Mouse (Mus musculus) stomach, postnatal 0 days (tissue): ENCODE measurements around the gene Cadps2. TPM values are rescaled to one million over a fixed set of nuclear protein-coding genes. Genes with fewer than 3 reads are reported as not detected.

ENCODE experiments used
- ATAC-seq: fragments of 200-750 bp; cut with Nextera tagmentation; 2 replicates; pipeline ENCODE4 v1.8.0; 2017; ENCODE audit not compliant: low FRiP score, low TSS enrichment
- DNase-seq: peaks from one replicate; pipeline ENCODE4 v3.0.0-alpha.2; 2016; ENCODE audit warnings: low spot score
- H3K27ac ChIP-seq: fragments of 300-500 bp; sonication (generic); replicated peaks from 2 replicates; pipeline ENCODE4 v1.5.1; 2014; ENCODE audit warnings: mild to moderate bottlenecking, control low read depth
- H3K27me3 ChIP-seq: fragments of 300-500 bp; sonication (generic); 2 replicates; pipeline ENCODE4 v1.6.1; 2014; ENCODE audit warnings: low read length; ENCODE audit not compliant: control insufficient read depth, insufficient read depth
- H3K36me3 ChIP-seq: fragments of 300-500 bp; sonication (generic); 2 replicates; pipeline ENCODE4 v1.6.1; 2014; ENCODE audit warnings: low read length, mixed read lengths; ENCODE audit not compliant: control insufficient read depth, insufficient read depth
- H3K4me1 ChIP-seq: fragments of 300-500 bp; sonication (generic); replicated peaks from 2 replicates; pipeline ENCODE4 v1.6.1; 2014; ENCODE audit warnings: antibody characterized with exemption; ENCODE audit not compliant: control insufficient read depth, insufficient read depth
- H3K4me2 ChIP-seq: fragments of 300-500 bp; sonication (generic); replicated peaks from 2 replicates; pipeline ENCODE4 v1.6.1; 2014; ENCODE audit warnings: low read depth, mild to moderate bottlenecking, control low read depth, moderate library complexity
- H3K4me3 ChIP-seq: fragments of 300-500 bp; sonication (generic); 2 replicates; pipeline ENCODE4 v1.5.1; 2014; ENCODE audit warnings: low read depth, low read length, control low read depth
- H3K9ac ChIP-seq: fragments of 300-500 bp; sonication (generic); 2 replicates; pipeline ENCODE4 v1.6.1; 2014; ENCODE audit warnings: mild to moderate bottlenecking, low read length, control low read depth, mixed read lengths
- H3K9me3 ChIP-seq: fragments of 300-500 bp; sonication (generic); 2 replicates; pipeline ENCODE4 v1.6.1; 2016; ENCODE audit warnings: low read length; ENCODE audit not compliant: control insufficient read depth
- CTCF ChIP-seq: IDR thresholded peaks from 2 replicates; pipeline ENCODE4 v1.5.1; 2016; ENCODE audit warnings: antibody characterized with exemption, low read depth, mild to moderate bottlenecking, moderate library complexity
- EP300 ChIP-seq: optimal IDR thresholded peaks from 2 replicates; pipeline ENCODE3; 2016; ENCODE audit warnings: antibody characterized with exemption
- WGBS: fragments of 180-500 bp; shearing (Covaris S2); extraction: QIAGEN DNeasy Blood & Tissue Kit; methylation state at CpG from one replicate; pipeline ENCODE4 v1.1.7; 2014; 5-methylcytosine and 5-hydroxymethylcytosine counted together
- polyA plus RNA-seq: library from polyadenylated mRNA; unstranded; fragments of >200 nt; fragmentation: Nextera tagmentation; extraction: Ambion mirVana; gene quantifications from 2 replicates; pipeline ENCODE4 v1.2.1, GENCODE M21; 2015

Cadps2 gene
- polyA plus RNA-seq, 1 experiment from 2014 or later: 4.8 TPM

DNA sequence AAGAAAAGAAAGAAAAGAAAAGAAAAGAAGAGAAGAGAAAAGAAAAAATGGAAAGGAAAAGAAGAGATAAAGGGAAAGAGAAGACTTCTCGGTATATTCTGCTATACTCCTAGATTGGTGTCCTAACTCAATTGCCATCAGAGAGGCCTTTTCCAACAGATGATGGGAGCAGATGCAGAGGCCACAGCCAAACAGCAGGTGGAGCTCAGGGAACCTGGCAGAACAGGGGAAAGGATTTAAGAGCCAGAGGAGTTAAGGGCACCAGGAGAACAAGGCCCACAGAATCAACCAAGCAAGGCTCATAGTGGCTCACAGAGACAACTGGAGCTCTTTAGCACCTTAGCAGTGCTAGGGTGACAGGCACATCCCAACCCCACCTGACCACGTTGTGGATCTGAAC lies 366.5 kb downstream of the Cadps2 start:
- ATAC-seq: no peak
- no peak overlapping the region for H3K4me2 ChIP-seq
- H3K9ac ChIP-seq: no peak overlapping the region
- no peaks in the 10 kb centered on the region for H3K4me1 ChIP-seq
- TF ChIP-seq EP300: no peak
- peak; percentile 66 for TF ChIP-seq CTCF
- H3K4me3 ChIP-seq: no peak overlapping the region
- no peaks in the 10 kb centered on the region for H3K27me3 ChIP-seq
- peak; percentile 18 for DNase-seq
- WGBS: 64% methylated on average over 2 of the region's 2 CpGs
- H3K9me3 ChIP-seq: no peaks in the 10 kb centered on the region
- H3K27ac ChIP-seq: no peak overlapping the region
- H3K36me3 ChIP-seq: no peaks in the 10 kb centered on the region

DNA sequence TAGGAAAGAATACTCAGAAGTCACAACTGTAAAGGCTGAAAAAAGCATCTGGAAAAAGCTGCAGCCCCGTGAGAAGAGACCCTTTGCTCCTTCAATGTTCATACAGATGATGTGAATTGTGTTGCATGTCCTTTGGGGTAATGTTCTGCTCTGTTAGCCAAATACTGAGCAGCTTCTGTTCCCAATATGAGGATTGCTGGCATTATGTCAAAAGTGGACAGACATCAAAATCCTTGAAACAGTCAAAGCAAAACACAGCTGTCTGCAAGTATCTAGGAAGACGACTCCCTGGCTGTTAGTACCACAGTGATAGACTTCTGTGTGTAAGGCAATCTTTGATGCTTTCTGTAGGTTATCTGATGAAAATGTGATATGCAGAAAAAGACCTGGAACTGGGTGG lies 367.4 kb downstream of the Cadps2 start:
- H3K9ac ChIP-seq: no peak overlapping the region
- H3K36me3 ChIP-seq: no peaks in the 10 kb centered on the region
- WGBS: 43% methylated on average over 2 of the region's 2 CpGs
- no peak overlapping the region for H3K4me3 ChIP-seq
- H3K27ac ChIP-seq: no peak overlapping the region
- H3K27me3 ChIP-seq: no peaks in the 10 kb centered on the region
- TF ChIP-seq EP300 (no peak), CTCF (no peak)
- H3K4me1 ChIP-seq: no peaks in the 10 kb centered on the region
- H3K9me3 ChIP-seq: no peaks in the 10 kb centered on the region
- ATAC-seq (no peak), DNase-seq (no peak)
- H3K4me2 ChIP-seq: no peak overlapping the region

DNA sequence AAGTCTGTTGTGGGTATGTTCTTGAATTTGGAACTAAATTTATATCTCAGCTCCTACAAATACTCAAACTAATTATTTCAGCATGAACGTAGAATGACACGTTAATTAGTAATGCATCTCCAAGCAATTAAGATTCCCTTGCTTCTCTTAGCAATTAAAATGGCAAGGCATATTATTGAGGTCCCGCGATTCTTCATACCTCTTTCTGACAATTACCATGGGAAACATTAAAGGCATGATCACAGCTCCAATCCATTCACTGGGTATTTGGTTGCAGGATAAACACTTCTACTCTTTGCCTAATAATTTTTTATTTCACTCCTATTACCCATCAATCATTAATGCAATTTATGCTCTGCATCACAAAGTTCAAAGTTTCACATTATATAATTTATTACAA lies 371.3 kb downstream of the Cadps2 start:
- no peaks in the 10 kb centered on the region for H3K4me1 ChIP-seq
- H3K4me3 ChIP-seq: no peak overlapping the region
- no peak overlapping the region for H3K27ac ChIP-seq
- H3K36me3 ChIP-seq: no peaks in the 10 kb centered on the region
- TF ChIP-seq CTCF (no peak), EP300 (no peak)
- ATAC-seq (no peak), DNase-seq (no peak)
- H3K9ac ChIP-seq: no peak overlapping the region
- H3K9me3 ChIP-seq: no peaks in the 10 kb centered on the region
- 86% methylated on average over 4 of the region's 4 CpGs for WGBS
- no peak overlapping the region for H3K4me2 ChIP-seq
- H3K27me3 ChIP-seq: no peaks in the 10 kb centered on the region

DNA sequence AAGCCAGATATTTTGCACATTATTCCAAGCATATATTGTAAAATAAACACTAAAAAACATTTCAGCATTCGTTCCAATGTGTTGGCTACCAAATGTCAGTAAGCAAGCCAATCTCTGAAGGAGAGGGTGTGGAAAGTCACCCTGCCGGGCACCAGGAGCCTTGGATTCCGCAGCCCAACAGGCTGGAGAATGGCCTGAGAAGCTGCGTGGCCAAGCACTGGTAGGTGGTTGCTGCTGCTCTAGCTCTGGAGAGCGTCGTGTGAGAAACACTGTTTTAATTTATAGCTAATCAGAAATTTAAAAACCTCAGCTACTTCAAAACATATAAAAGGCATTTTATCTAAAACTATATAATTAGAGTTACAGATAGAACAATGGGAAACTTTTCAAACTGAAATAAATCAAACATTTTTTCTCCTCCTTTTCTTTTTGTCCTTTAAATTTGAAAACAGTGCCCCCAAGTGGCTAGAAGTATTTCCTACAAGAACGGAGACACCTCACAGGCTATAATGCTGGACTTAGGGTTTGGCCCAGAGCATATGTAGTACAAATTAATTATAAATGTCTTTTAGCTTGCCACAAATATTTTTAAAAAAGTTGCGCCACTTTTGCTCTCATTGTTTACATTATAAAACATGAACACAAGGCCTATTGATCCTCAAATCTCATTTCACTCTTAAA lies 376.5 kb downstream of the Cadps2 start:
- H3K27me3 ChIP-seq: no peaks in the 10 kb centered on the region
- no peaks in the 10 kb centered on the region for H3K4me1 ChIP-seq
- no peaks in the 10 kb centered on the region for H3K9me3 ChIP-seq
- DNase-seq (no peak), ATAC-seq (no peak)
- WGBS: 26% methylated on average over 8 of the region's 8 CpGs
- H3K27ac ChIP-seq: no peak overlapping the region
- no peak for TF ChIP-seq EP300
- peak; percentile 69 for TF ChIP-seq CTCF
- no peaks in the 10 kb centered on the region for H3K36me3 ChIP-seq
- H3K4me3 ChIP-seq: no peak overlapping the region
- H3K9ac ChIP-seq: no peak overlapping the region
- no peak overlapping the region; the same call in 1 of the 2 replicates for H3K4me2 ChIP-seq

DNA sequence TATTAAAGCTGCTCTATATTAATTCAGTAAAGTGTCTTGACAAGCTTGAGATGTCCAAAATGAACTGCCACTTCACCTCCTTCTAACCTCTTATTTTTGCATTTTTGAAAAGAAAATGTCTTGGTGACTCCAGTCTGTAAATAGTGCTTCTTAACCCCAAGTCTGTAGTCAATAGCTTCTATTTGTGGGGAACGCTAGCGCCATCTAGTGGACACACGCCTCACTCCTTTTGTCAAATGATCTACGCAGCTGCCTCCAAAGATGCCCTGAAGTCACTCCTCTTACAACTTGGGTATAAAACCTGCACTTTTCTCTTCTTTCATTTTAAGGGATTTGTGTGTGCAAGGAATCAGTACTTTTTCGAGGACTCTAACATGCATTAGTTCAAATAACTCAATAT lies 381.5 kb downstream of the Cadps2 start:
- DNase-seq: peak; percentile 71
- no peaks in the 10 kb centered on the region for H3K36me3 ChIP-seq
- no peak overlapping the region for H3K4me2 ChIP-seq
- 3% methylated on average over 5 of the region's 5 CpGs for WGBS
- ATAC-seq: peak; percentile 53; the same call in 1 of the 2 replicates
- no peak overlapping the region for H3K9ac ChIP-seq
- H3K4me3 ChIP-seq: no peak overlapping the region
- H3K27me3 ChIP-seq: no peaks in the 10 kb centered on the region
- no peak overlapping the region for H3K27ac ChIP-seq
- no peaks in the 10 kb centered on the region for H3K9me3 ChIP-seq
- H3K4me1 ChIP-seq: no peaks in the 10 kb centered on the region
- TF ChIP-seq CTCF: peak; percentile 91
- no peak for TF ChIP-seq EP300

DNA sequence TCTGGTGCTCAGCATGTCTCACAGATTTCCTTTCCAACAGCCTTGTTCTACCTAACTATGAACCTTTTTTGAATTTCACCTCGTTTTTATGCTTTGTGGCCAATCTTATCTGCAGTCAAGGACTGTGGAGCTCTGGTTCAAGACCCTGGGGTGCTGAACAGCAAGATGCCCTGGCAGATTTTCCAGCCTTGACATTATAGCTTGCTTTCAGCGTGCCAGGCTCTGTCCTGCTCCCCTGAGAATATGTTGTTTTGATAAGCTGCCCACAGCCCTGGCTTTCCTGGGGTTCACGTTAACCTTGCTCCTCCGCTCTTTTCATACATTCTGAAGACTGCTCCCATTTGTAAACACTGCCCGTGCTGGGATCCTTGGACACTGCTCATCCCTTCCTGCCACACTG lies 385.3 kb downstream of the Cadps2 start:
- DNase-seq (no peak), ATAC-seq (no peak)
- Histone ChIP-seq H3K27ac (no peak overlapping the region), H3K27me3 (no peaks in the 10 kb centered on the region), H3K36me3 (no peaks in the 10 kb centered on the region), H3K4me2 (no peak overlapping the region), H3K9ac (no peak overlapping the region), H3K4me1 (no peaks in the 10 kb centered on the region), H3K4me3 (no peak overlapping the region), H3K9me3 (no peaks in the 10 kb centered on the region)
- WGBS: 56% methylated on average over 5 of the region's 5 CpGs
- TF ChIP-seq EP300 (no peak), CTCF (no peak)
